Mouse (Mus musculus) ES-E14 (cell line): ENCODE results near the gene Cxcr5. TPM values are rescaled to one million over a fixed set of nuclear protein-coding genes. Genes with fewer than 3 reads are reported as not detected.

Source experiments
- DNase-seq: peaks from one replicate; pipeline ENCODE4 v3.0.0-alpha.2; 2013; ENCODE audit warnings: low read depth, low spot score
- H3K27ac ChIP-seq: 2 replicates; pipeline ENCODE4 v1.5.1; 2012; ENCODE audit warnings: low read depth, mild to moderate bottlenecking, low read length, moderate library complexity, mixed read lengths; ENCODE audit not compliant: poor library complexity, insufficient read depth, severe bottlenecking
- H3K36me3 ChIP-seq: 2 replicates; pipeline ENCODE4 v1.6.1; 2012; ENCODE audit warnings: mild to moderate bottlenecking, low read length, moderate library complexity, mixed read lengths; ENCODE audit not compliant: control insufficient read depth, poor library complexity, insufficient read depth, severe bottlenecking
- H3K4me1 ChIP-seq, 2 experiments: fragments of 150-350 bp in 1 of 2; sonication (generic) in 1 of 2; 2 replicates each; pipeline ENCODE4 v1.6.1; 2012; ENCODE audit warnings: low read length in 2 of 2, mild to moderate bottlenecking in 1 of 2, mixed read lengths in 1 of 2; ENCODE audit not compliant: control insufficient read depth in 2 of 2, insufficient read depth in 2 of 2, poor library complexity in 1 of 2
- H3K4me3 ChIP-seq, 2 experiments: fragments of 150-350 bp in 1 of 2; sonication (generic) in 1 of 2; 2 replicates each; pipeline ENCODE4 v1.5.1; 2012; ENCODE audit warnings: low read length in 2 of 2, low read depth in 1 of 2, mild to moderate bottlenecking in 1 of 2, mixed read lengths in 1 of 2; ENCODE audit not compliant: insufficient read depth in 1 of 2, poor library complexity in 1 of 2, severe bottlenecking in 1 of 2
- H3K9ac ChIP-seq: 2 replicates; pipeline ENCODE4 v1.6.1; 2012; ENCODE audit warnings: low read depth, mild to moderate bottlenecking, low read length, mixed read lengths; ENCODE audit not compliant: poor library complexity, insufficient read depth, severe bottlenecking
- H3K9me3 ChIP-seq: fragments of 150-350 bp; sonication (generic); 2 replicates; pipeline ENCODE4 v1.6.1; 2012; ENCODE audit warnings: low read depth, mild to moderate bottlenecking, low read length; ENCODE audit not compliant: control insufficient read depth, insufficient read depth
- CHD2 ChIP-seq: IDR thresholded peaks from 2 replicates; pipeline ENCODE4 v1.6.1; 2014; ENCODE audit warnings: mild to moderate bottlenecking, low read depth, low read length, inconsistent platforms
- HCFC1 ChIP-seq: IDR thresholded peaks from 2 replicates; pipeline ENCODE4 v1.6.1; 2012; ENCODE audit warnings: low read length, inconsistent platforms, borderline replicate concordance; ENCODE audit not compliant: insufficient read depth
- MAFK ChIP-seq: IDR thresholded peaks from 2 replicates; pipeline ENCODE4 v1.6.1; 2014; ENCODE audit warnings: mild to moderate bottlenecking, low read depth, low read length, inconsistent platforms; ENCODE audit not compliant: insufficient read depth
- ZC3H11A ChIP-seq: IDR thresholded peaks from 2 replicates; pipeline ENCODE4 v1.6.1; 2012; ENCODE audit warnings: low read depth, mild to moderate bottlenecking, inconsistent platforms, low read length, borderline replicate concordance
- ZNF384 ChIP-seq: IDR thresholded peaks from 2 replicates; pipeline ENCODE4 v1.6.1; 2012; ENCODE audit warnings: low read depth, low read length, inconsistent platforms
- in situ Hi-C, 2 experiments: fragments of 600-800 bp; cut with MboI; formaldehyde crosslinking; loops; one replicate each; pipeline ENCODE4 v1.15.1; 2025; ENCODE audit warnings: low sequenced_read_pairs in 2 of 2, inconsistent platforms in 1 of 2; ENCODE audit not compliant: unreplicated experiment in 2 of 2
- total RNA-seq: library from RNA; depleted of rRNA; stranded (reverse); fragments of 300-350 nt; gene quantifications from 2 replicates; pipeline ENCODE4 v1.2.3, GENCODE M21; 2012

The Cxcr5 gene
- total RNA-seq, 1 experiment, result 0.31 TPM

DNA sequence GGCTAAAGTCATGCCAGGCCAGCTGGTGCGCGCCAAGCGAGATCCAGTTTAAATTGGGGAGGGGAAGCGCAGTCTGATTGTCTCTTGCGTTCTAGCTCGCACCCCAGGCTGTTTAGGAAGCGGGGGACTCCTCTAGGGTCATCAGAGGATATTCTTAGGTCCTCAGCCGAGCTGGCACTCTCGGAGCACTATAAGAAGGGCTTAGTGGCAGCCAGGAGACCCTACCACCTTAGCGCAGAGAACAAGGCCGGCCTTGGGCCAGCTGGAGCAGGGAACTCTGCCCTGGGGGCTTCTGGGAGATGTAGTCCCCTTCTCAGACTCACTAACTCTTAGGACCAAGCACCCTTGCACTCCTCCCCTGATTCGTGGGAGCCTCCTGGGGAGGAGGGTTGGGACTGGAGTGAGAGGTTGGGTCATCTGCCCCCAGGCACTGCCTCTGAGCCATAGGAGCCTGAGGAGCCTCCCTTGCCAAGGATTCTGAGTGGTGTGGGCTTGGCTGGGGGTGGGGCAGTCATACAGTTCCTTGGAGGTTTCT is 78.1 kb downstream of the Cxcr5 start:
- peak overlapping the region; percentile 79 for H3K9ac ChIP-seq
- H3K4me1 ChIP-seq, result peaks cover 5 to 40% of the 10 kb centered on the region in 2 experiments; a peak in 3 of 4 replicates
- in situ Hi-C loops, result no loop called here
- no peak overlapping the region for H3K27ac ChIP-seq
- peak; percentile 91 for DNase-seq
- H3K36me3 ChIP-seq, result no peaks in the 10 kb centered on the region
- no peaks in the 10 kb centered on the region for H3K9me3 ChIP-seq
- H3K4me3 ChIP-seq, result peak overlapping the region; percentile 85 to 91
- TF ChIP-seq CHD2 (no peak), ZNF384 (no peak), ZC3H11A (no peak), MAFK (no peak), HCFC1 (peak; percentile 91)

DNA sequence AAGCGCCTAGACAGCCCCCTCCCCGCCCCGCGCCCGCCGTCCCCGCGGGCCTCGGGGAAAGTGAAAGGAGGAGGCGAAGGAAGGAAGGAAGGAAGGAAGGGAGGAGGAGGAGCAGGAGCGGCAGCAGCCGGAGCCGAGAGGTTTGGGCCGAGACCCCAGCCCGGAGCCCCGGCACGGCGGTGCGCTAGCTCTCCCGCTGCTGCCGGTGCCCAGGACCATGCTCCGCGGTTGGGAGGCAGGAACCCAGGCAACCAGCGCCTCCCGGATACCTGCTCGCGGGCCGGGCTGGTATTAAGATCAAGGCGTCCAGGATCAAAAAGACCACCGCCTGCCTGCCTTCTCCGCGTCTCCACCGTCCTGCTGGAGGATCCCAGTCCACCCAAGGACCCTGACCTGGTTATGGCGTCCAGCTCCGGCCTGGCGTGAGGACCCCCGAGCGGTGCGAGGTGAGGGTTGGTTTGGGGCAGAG is 78.6 kb downstream of the Cxcr5 start:
- peaks cover 5 to 35% of the 10 kb centered on the region in 2 experiments; a peak in 3 of 4 replicates for H3K4me1 ChIP-seq
- H3K27ac ChIP-seq, result no peak overlapping the region
- H3K4me3 ChIP-seq, result peak overlapping the region; percentile 85 to 91
- peak overlapping the region; percentile 79 for H3K9ac ChIP-seq
- DNase-seq, result no peak
- TF ChIP-seq ZNF384 (no peak), CHD2 (no peak), MAFK (no peak), ZC3H11A (no peak), HCFC1 (no peak)
- no peaks in the 10 kb centered on the region for H3K9me3 ChIP-seq
- in situ Hi-C loops, result no loop called here
- H3K36me3 ChIP-seq, result no peaks in the 10 kb centered on the region

DNA sequence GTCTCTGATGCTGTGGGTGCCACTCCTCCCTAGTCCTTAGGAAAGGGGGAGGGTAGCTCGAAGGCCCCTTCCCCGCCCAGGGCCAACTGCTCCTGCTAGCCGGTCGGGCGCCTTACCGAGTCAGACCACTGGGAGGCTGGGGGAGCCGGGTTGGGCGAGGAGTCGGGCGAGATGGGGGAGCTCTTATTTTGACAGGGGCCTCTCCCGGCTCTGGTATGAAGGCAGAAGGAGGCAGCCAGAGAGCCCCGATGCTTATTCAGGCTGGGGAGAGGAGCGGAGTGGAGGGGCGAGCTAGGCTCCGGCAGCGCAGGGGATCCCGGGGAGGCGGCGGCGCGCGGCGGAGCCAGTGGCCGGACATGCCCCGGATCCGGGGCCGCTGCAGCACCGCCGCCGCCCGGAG is 79.1 kb downstream of the Cxcr5 start, which contains the start of gene Bcl9l:
Gene Bcl9l, plus strand, starts transcription at position 274 of the 400 bp plus-strand sequence.
- no peak within 1 kb of the TSS for H3K27ac ChIP-seq
- DNase-seq, result peak; percentile 94
- TF ChIP-seq ZNF384, result no peak
- TF ChIP-seq HCFC1, result peak; percentile 68; the same call in 1 of the 2 replicates
- no peaks in the 10 kb centered on the region for H3K9me3 ChIP-seq
- in situ Hi-C loops, result no loop called here
- H3K36me3 ChIP-seq, result no peaks in the 10 kb centered on the region
- peak within 1 kb of the TSS; percentile 85 to 91 for H3K4me3 ChIP-seq
- peak within 1 kb of the TSS; percentile 79 for H3K9ac ChIP-seq
- H3K4me1 ChIP-seq, result peaks cover 3 to 30% of the 10 kb centered on the region in 2 experiments; a peak in 3 of 4 replicates

DNA sequence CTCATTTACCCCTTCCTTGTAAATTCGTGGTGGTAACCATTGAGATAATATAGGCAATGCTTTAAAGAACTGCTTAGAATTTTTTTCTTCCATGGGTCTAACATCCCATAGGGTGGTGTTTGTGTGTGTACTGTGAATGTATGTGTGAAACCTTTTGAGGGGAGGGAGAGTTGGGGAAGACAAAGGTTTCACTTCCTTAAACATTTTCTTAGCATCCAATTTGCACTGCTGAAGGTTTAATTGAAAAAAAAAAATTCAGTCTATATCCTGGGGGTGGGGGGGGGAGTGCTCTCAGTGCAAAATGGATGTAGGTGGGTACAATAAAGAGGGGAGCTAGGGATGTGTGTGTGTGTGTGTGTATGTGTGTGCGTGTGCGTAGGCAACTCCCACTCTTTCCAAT is 79.6 kb downstream of the Cxcr5 start:
- TF ChIP-seq CHD2, result no peak
- TF ChIP-seq ZNF384, result no peak
- Histone ChIP-seq H3K27ac (no peak overlapping the region), H3K36me3 (no peaks in the 10 kb centered on the region), H3K9me3 (no peaks in the 10 kb centered on the region), H3K9ac (no peak overlapping the region), H3K4me1 (peaks cover 3 to 26% of the 10 kb centered on the region in 2 experiments; a peak in 3 of 4 replicates), H3K4me3 (peak overlapping the region in 1 of 2 experiments; percentile 91; a peak in 1 of 4 replicates)
- DNase-seq, result no peak
- in situ Hi-C loops, result no loop called here
